Mouse (Mus musculus): ENCODE results near the gene Nr1d2. TPM values are rescaled to one million over a fixed set of nuclear protein-coding genes. Genes with fewer than 3 reads are reported as not detected.
"Not testable (repeated sequence)": the region's sequence is repeated elsewhere in the genome, so short reads cannot be mapped to it uniquely, and the experiment has no call there.

Nr1d2 gene
- polyA plus RNA-seq, 1 experiment from 2014 or later = 12.4 TPM

- WGBS = 80% methylated on average over 21 of the region's 21 CpGs
- Histone ChIP-seq H3K27me3 (ENCODE audit: insufficient read depth, low read length) (no peaks in the 10 kb centered on the region), H3K36me3 (ENCODE audit: insufficient read depth, low read length) (no peaks in the 10 kb centered on the region), H3K4me1 (replicated peaks; ENCODE audit: insufficient read depth, low read length) (no peaks in the 10 kb centered on the region), H3K4me2 (ENCODE audit: low read length) (no peak overlapping the region), H3K27ac (no peak overlapping the region), H3K4me3 (replicated peaks; ENCODE audit: low read depth, low read length) (no peak overlapping the region), H3K9me3 (replicated peaks; ENCODE audit: low read length) (no peaks in the 10 kb centered on the region), H3K9ac (ENCODE audit: low read depth, low read length) (no peak overlapping the region)
- TF ChIP-seq CTCF (IDR thresholded peaks at IDR 0.05; ENCODE audit: low read depth) = no peak
- no peak for DNase-seq (ENCODE audit: low spot score)
- ATAC-seq (replicated peaks; ENCODE audit: low FRiP score, low read depth) = no peak
Measured at GRCm38 (mm10) chr14:18242638-18243130, 3.8 kb upstream of the Nr1d2 start.

DNA sequence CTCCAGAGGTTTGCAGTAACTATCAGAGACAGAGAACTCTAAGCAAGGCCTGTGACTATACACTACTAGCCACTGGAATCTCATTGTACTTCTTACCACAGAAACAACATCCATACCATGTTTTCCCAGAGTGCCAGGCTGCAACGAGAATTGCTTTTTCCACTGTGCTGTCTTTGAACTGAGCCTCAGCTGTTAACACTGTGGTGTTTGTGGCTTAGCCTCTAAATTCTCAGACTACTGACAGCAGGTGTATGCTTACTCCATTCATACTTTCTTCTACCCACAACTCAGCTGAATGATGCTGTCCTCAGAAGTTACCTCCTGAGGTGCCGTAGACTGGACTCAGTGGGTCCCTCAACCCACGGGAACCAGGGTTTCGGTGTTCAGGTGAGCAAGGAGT is 2.9 kb upstream of the Nr1d2 start:
- H3K36me3 ChIP-seq (ENCODE audit: insufficient read depth, low read length) = no peaks in the 10 kb centered on the region
- no peak overlapping the region for H3K4me3 ChIP-seq (replicated peaks; ENCODE audit: low read depth, low read length)
- no peaks in the 10 kb centered on the region for H3K27me3 ChIP-seq (ENCODE audit: insufficient read depth, low read length)
- ATAC-seq (replicated peaks; ENCODE audit: low FRiP score, low read depth) (no peak), DNase-seq (ENCODE audit: low spot score) (no peak)
- whole genome bisulfite sequencing = 82% methylated on average over 4 of the region's 4 CpGs
- H3K4me1 ChIP-seq (replicated peaks; ENCODE audit: insufficient read depth, low read length) = no peaks in the 10 kb centered on the region
- TF ChIP-seq CTCF (IDR thresholded peaks at IDR 0.05; ENCODE audit: low read depth) = no peak
- H3K27ac ChIP-seq = no peak overlapping the region
- H3K9me3 ChIP-seq (replicated peaks; ENCODE audit: low read length) = no peaks in the 10 kb centered on the region
- no peak overlapping the region for H3K9ac ChIP-seq (ENCODE audit: low read depth, low read length)
- H3K4me2 ChIP-seq (ENCODE audit: low read length) = no peak overlapping the region

DNA sequence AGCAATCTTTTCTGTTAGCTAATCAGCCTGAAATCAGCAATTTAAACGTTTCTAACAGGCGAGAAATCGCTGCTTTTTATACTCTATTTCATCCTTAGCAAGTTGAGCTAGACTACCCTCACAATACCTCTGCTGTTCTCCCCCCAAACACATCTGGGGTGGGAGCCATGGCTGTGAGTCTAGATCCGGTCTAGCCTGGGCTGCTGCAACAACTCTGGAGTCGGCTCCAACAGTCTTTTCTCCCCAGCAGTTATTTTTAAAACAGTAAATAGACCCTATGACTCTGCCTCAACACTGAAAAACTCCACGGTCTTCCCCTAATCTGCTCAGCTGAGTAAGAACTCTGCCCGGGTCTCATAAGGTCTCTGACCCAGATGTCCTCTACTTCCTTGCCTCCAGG is 1.2 kb upstream of the Nr1d2 start:
- no peak for TF ChIP-seq CTCF (IDR thresholded peaks at IDR 0.05; ENCODE audit: low read depth)
- H3K9ac ChIP-seq (ENCODE audit: low read depth, low read length) = no peak overlapping the region
- H3K9me3 ChIP-seq (replicated peaks; ENCODE audit: low read length) = no peaks in the 10 kb centered on the region
- ATAC-seq (replicated peaks; ENCODE audit: low FRiP score, low read depth) (no peak), DNase-seq (ENCODE audit: low spot score) (no peak)
- no peaks in the 10 kb centered on the region for H3K36me3 ChIP-seq (ENCODE audit: insufficient read depth, low read length)
- H3K27ac ChIP-seq = no peak overlapping the region
- no peak overlapping the region for H3K4me3 ChIP-seq (replicated peaks; ENCODE audit: low read depth, low read length)
- H3K27me3 ChIP-seq (ENCODE audit: insufficient read depth, low read length) = no peaks in the 10 kb centered on the region
- no peaks in the 10 kb centered on the region for H3K4me1 ChIP-seq (replicated peaks; ENCODE audit: insufficient read depth, low read length)
- no peak overlapping the region for H3K4me2 ChIP-seq (ENCODE audit: low read length)
- 69% methylated on average over 7 of the region's 7 CpGs for WGBS

- Histone ChIP-seq H3K27me3 (ENCODE audit: insufficient read depth, low read length) (no peaks in the 10 kb centered on the region), H3K9ac (ENCODE audit: low read depth, low read length) (peak overlapping the region; percentile 94), H3K4me3 (replicated peaks; ENCODE audit: low read depth, low read length) (peak overlapping the region; percentile 84), H3K27ac (peak overlapping the region; percentile 98), H3K4me1 (replicated peaks; ENCODE audit: insufficient read depth, low read length) (no peaks in the 10 kb centered on the region), H3K9me3 (replicated peaks; ENCODE audit: low read length) (no peaks in the 10 kb centered on the region), H3K36me3 (ENCODE audit: insufficient read depth, low read length) (no peaks in the 10 kb centered on the region), H3K4me2 (ENCODE audit: low read length) (peak overlapping the region; percentile 81)
- ATAC-seq (replicated peaks; ENCODE audit: low FRiP score, low read depth) = peak; percentile 91
- DNase-seq (ENCODE audit: low spot score) = peak; percentile 96
- WGBS = under 1% methylated on average over 65 of the region's 71 CpGs
- TF ChIP-seq CTCF (IDR thresholded peaks at IDR 0.05; ENCODE audit: low read depth) = no peak
Measured at GRCm38 (mm10) chr14:18238131-18238749, 687 bp downstream of the Nr1d2 start.

DNA sequence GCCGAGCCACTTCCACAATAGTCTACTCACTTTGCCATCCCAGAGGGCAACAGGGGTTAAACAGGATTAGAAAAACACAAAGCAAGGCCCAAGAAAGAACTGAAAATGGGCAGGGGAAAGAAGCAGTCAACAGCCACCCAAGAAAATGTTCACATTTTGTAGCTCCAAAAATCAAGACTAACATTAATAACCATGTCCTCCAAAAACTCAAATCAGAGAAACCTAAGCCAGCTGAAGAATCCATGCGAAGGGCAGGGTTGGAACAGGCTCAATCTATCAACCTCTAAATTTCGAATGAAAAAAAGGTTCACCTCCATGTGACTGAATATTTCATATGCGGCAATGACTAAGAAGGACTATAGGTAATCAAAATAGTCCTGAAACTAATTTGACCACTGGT is 1.5 kb downstream of the Nr1d2 start:
- no peak for DNase-seq (ENCODE audit: low spot score)
- no peaks in the 10 kb centered on the region for H3K27me3 ChIP-seq (ENCODE audit: insufficient read depth, low read length)
- peak overlapping the region; percentile 84; the same call in 1 of the 2 replicates for H3K4me3 ChIP-seq (replicated peaks; ENCODE audit: low read depth, low read length)
- peak overlapping the region; percentile 94; the same call in 1 of the 2 replicates for H3K9ac ChIP-seq (ENCODE audit: low read depth, low read length)
- TF ChIP-seq CTCF (IDR thresholded peaks at IDR 0.05; ENCODE audit: low read depth) = no peak
- no peak for ATAC-seq (replicated peaks; ENCODE audit: low FRiP score, low read depth)
- peak overlapping the region; percentile 81 for H3K4me2 ChIP-seq (ENCODE audit: low read length)
- H3K27ac ChIP-seq = no peak overlapping the region
- H3K9me3 ChIP-seq (replicated peaks; ENCODE audit: low read length) = no peaks in the 10 kb centered on the region
- 65% methylated on average over 4 of the region's 4 CpGs for WGBS
- H3K36me3 ChIP-seq (ENCODE audit: insufficient read depth, low read length) = no peaks in the 10 kb centered on the region
- H3K4me1 ChIP-seq (replicated peaks; ENCODE audit: insufficient read depth, low read length) = no peaks in the 10 kb centered on the region

- not testable (repeated sequence) for H3K4me3 ChIP-seq (replicated peaks; ENCODE audit: low read depth, low read length); H3K9me3 ChIP-seq (replicated peaks; ENCODE audit: low read length); H3K36me3 ChIP-seq (ENCODE audit: insufficient read depth, low read length); H3K9ac ChIP-seq (ENCODE audit: low read depth, low read length); H3K27me3 ChIP-seq (ENCODE audit: insufficient read depth, low read length); H3K27ac ChIP-seq; H3K4me2 ChIP-seq (ENCODE audit: low read length); ATAC-seq (replicated peaks; ENCODE audit: low FRiP score, low read depth); DNase-seq (ENCODE audit: low spot score); H3K4me1 ChIP-seq (replicated peaks; ENCODE audit: insufficient read depth, low read length)
- 78% methylated on average over 2 of the region's 2 CpGs for WGBS
Measured at GRCm38 (mm10) chr14:18236496-18237235, 2.3 kb downstream of the Nr1d2 start.
